Mouse (Mus musculus) hindbrain, embryonic 16.5 days (tissue): Measurements from ENCODE around the gene Jag2. TPM values are rescaled to one million over a fixed set of nuclear protein-coding genes. Genes with fewer than 3 reads are reported as not detected.

Experiments
- ATAC-seq: fragments of 200-750 bp; cut with Nextera tagmentation; 2 replicates; pipeline ENCODE4 v1.8.0; 2017; ENCODE audit warnings: moderate TSS enrichment, moderate library complexity
- H3K27ac ChIP-seq: fragments of 300-500 bp; sonication (generic); 2 replicates; pipeline ENCODE4 v1.5.1; 2014; ENCODE audit warnings: low read depth, mild to moderate bottlenecking, control low read depth, low read length, moderate library complexity
- H3K27me3 ChIP-seq: fragments of 300-500 bp; sonication (generic); replicated peaks from 2 replicates; pipeline ENCODE4 v1.6.1; 2014; ENCODE audit warnings: low read length; ENCODE audit not compliant: control insufficient read depth, insufficient read depth
- H3K36me3 ChIP-seq: fragments of 300-500 bp; sonication (generic); 2 replicates; pipeline ENCODE4 v1.6.1; 2014; ENCODE audit warnings: mild to moderate bottlenecking, low read length, moderate library complexity, mixed read lengths; ENCODE audit not compliant: control insufficient read depth, insufficient read depth
- H3K4me1 ChIP-seq: fragments of 300-500 bp; sonication (generic); 2 replicates; pipeline ENCODE4 v1.6.1; 2014; ENCODE audit warnings: low read depth, low read length; ENCODE audit not compliant: control insufficient read depth, insufficient read depth
- H3K4me2 ChIP-seq: fragments of 300-500 bp; sonication (generic); 2 replicates; pipeline ENCODE4 v1.6.1; 2014; ENCODE audit warnings: mild to moderate bottlenecking, low read length, control low read depth, moderate library complexity
- H3K4me3 ChIP-seq: fragments of 300-500 bp; sonication (generic); 2 replicates; pipeline ENCODE4 v1.5.1; 2014; ENCODE audit warnings: mild to moderate bottlenecking, low read length, control low read depth, moderate library complexity
- H3K9ac ChIP-seq: fragments of 300-500 bp; sonication (generic); 2 replicates; pipeline ENCODE4 v1.6.1; 2014; ENCODE audit warnings: low read depth, mild to moderate bottlenecking, control low read depth, low read length, moderate library complexity
- H3K9me3 ChIP-seq: fragments of 300-500 bp; sonication (generic); 2 replicates; pipeline ENCODE4 v1.6.1; 2014; ENCODE audit warnings: mild to moderate bottlenecking, low read length, moderate library complexity; ENCODE audit not compliant: control insufficient read depth
- WGBS: fragments of 180-500 bp; shearing (Covaris S2); extraction: QIAGEN DNeasy Blood & Tissue Kit; methylation state at CpG from one replicate; pipeline ENCODE4 v1.1.7; 2014; 5-methylcytosine and 5-hydroxymethylcytosine counted together
- polyA plus RNA-seq: library from polyadenylated mRNA; unstranded; fragments of >200 nt; fragmentation: Nextera tagmentation; extraction: Ambion mirVana; gene quantifications from 2 replicates; pipeline ENCODE4 v1.2.1, GENCODE M21; 2015

Jag2 gene
- polyA plus RNA-seq, 1 experiment from 2014 or later: 11.1 TPM

GRCm38 (mm10) chr12:112877073-112877576, 52.5 kb downstream of the Jag2 start:
- Histone ChIP-seq H3K27me3 (peaks cover 55% of the 10 kb centered on the region), H3K9me3 (no peaks in the 10 kb centered on the region), H3K4me1 (peaks cover 22% of the 10 kb centered on the region), H3K4me2 (peak overlapping the region; percentile 66), H3K4me3 (peak overlapping the region; percentile 37), H3K9ac (peak overlapping the region; percentile 39; the same call in 1 of the 2 replicates), H3K27ac (no peak overlapping the region), H3K36me3 (no peaks in the 10 kb centered on the region)
- WGBS: 4% methylated on average over 17 of the region's 17 CpGs
- ATAC-seq: no peak

DNA sequence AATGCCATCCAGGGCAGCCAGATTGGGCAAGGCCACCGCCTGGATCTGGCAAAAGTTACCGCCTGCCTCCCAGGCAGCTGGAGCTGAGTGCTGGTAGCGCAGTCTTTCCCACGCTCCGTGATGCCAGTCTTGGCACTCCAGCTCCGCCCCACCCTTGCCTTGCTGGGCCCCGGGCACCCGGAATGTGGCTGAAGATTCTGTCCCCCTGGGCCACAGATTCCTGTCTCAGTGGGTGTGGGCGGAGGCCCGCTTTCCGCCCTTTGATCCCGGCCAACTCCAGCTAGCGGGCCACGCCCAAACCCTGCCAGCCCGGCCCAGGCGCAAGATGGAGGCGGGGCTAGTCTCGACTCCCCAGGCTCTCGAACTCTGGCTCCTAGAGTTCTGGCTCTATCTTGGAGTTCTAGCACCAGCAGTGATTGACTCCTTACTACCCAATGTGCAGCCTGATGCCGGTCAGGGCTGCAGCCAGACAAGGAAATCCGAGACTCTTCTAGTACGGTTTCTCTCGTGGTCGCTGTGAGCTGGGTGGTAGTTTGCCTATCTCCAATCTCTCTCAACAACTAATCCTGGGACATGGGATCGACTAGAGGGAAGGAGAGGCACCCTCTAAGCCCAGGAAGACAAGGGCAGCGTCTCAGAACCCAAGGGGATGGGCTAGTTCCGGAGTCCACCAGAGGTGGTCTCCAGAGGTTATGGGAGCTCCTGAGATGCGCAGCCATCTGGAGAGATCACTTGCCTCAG, 53.1 kb downstream of the Jag2 start:
- Histone ChIP-seq H3K4me3 (no peak overlapping the region), H3K36me3 (no peaks in the 10 kb centered on the region), H3K9me3 (no peaks in the 10 kb centered on the region), H3K4me1 (peaks cover 22% of the 10 kb centered on the region), H3K9ac (peak overlapping the region; percentile 31), H3K27me3 (peaks cover 55% of the 10 kb centered on the region), H3K27ac (no peak overlapping the region), H3K4me2 (peak overlapping the region; percentile 45)
- WGBS: 4% methylated on average over 28 of the region's 28 CpGs
- ATAC-seq: peak; percentile 10; the same call in 1 of the 2 replicates

DNA sequence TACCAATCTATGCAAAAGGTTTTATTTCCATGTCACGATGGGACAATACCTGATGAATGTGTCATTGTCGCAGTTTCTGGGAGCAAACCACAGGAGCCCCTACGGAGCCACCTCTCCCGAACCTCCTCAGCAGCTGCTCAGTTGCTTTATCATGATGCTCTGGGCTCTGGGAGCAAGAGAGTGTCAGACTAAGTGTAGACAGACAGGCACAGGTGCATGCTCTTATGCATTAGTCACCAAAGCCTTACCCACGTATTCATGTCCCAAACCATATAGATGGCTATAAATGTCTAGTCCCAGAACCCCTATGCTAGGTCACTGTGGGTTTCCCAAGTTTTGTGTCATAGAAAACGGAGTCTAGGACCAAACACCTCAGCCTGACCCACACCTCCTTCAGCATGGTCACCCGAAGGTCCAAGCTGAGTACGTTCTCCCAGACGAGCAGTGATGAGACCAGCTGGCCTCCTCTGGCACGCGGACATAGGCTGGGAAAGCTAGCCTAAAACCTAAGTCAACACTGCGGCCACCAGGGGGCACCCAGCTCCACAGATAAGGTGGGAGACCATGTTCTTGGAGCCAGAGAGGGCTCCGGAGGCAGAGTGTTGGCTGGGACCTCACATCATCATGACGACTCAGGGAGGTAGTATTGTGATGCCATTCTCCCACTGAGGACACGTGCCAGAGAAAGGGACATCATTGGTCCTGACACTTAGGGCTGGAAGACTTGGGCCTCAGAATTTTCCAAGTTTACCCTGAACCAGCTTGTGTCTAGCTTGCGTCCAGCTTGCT, 54.2 kb downstream of the Jag2 start:
- Histone ChIP-seq H3K27ac (no peak overlapping the region), H3K36me3 (no peaks in the 10 kb centered on the region), H3K27me3 (peaks cover 53% of the 10 kb centered on the region), H3K9me3 (no peaks in the 10 kb centered on the region), H3K9ac (no peak overlapping the region), H3K4me1 (peaks cover 22% of the 10 kb centered on the region), H3K4me2 (no peak overlapping the region), H3K4me3 (no peak overlapping the region)
- 25% methylated on average over 16 of the region's 16 CpGs for WGBS
- peak; percentile 71 for ATAC-seq

- no peaks in the 10 kb centered on the region for H3K36me3 ChIP-seq
- H3K4me1 ChIP-seq: peaks cover 28% of the 10 kb centered on the region
- peak overlapping the region; percentile 64 for H3K4me2 ChIP-seq
- peak overlapping the region; percentile 37 for H3K4me3 ChIP-seq
- WGBS: 13% methylated on average over 21 of the region's 22 CpGs
- peak overlapping the region; percentile 41; the same call in 1 of the 2 replicates for H3K9ac ChIP-seq
- H3K9me3 ChIP-seq: no peaks in the 10 kb centered on the region
- H3K27me3 ChIP-seq: peaks cover 53% of the 10 kb centered on the region
- H3K27ac ChIP-seq: no peak overlapping the region
- ATAC-seq: no peak
These were observed 55.4 kb downstream of the Jag2 start for GRCm38 (mm10) chr12:112874199-112874598.

DNA sequence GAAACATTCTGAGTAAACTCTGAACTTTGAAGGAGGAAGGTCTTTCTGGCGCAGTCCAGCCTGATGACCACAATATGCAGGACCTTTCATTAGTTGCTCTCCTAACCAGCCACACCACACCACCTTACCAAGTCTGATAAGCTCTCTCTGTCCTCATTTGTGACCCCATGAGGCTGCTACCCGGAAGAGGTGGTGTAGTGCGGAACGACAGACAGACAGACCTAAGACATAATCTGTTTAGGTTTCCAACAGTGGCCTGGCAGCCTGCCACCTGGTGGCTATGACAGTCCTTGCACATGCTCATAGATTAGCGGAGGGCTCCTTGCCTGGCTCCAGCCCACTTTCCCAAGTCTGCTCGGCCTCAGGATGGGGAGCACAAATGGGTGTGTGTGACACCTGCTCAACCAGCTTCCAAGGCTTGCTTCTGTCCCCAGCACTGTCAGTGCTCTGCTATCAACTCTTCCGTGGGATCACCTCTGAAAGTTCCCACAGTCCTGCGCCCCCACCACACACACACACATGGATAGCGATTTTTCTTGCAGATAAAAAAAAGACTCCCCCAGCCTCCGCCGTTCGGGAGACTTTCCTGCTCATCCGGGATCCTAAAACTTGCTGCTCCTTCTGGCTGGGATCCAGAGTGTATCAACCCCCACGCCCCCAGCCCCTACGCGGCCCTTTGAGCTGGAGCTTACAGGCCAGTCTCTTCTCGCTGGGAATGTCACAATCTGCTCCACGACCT, 56.0 kb downstream of the Jag2 start:
- Histone ChIP-seq H3K4me2 (peak overlapping the region; percentile 64), H3K27ac (no peak overlapping the region), H3K27me3 (peaks cover 48% of the 10 kb centered on the region), H3K4me1 (peaks cover 28% of the 10 kb centered on the region), H3K9ac (peak overlapping the region; percentile 41; the same call in 1 of the 2 replicates), H3K9me3 (no peaks in the 10 kb centered on the region), H3K4me3 (peak overlapping the region; percentile 37), H3K36me3 (no peaks in the 10 kb centered on the region)
- ATAC-seq: 0 out of 2 replicates have a peak, but pooled peaks have one; percentile 7
- 24% methylated on average over 18 of the region's 18 CpGs for WGBS

GRCm38 (mm10) chr12:112872991-112873390, 56.6 kb downstream of the Jag2 start:
- 84% methylated on average over 10 of the region's 10 CpGs for WGBS
- H3K9me3 ChIP-seq: no peaks in the 10 kb centered on the region
- H3K4me1 ChIP-seq: peaks cover 28% of the 10 kb centered on the region
- no peak overlapping the region for H3K4me3 ChIP-seq
- no peak overlapping the region for H3K4me2 ChIP-seq
- no peak for ATAC-seq
- H3K27ac ChIP-seq: no peak overlapping the region
- H3K27me3 ChIP-seq: peaks cover 42% of the 10 kb centered on the region
- no peaks in the 10 kb centered on the region for H3K36me3 ChIP-seq
- no peak overlapping the region for H3K9ac ChIP-seq

DNA sequence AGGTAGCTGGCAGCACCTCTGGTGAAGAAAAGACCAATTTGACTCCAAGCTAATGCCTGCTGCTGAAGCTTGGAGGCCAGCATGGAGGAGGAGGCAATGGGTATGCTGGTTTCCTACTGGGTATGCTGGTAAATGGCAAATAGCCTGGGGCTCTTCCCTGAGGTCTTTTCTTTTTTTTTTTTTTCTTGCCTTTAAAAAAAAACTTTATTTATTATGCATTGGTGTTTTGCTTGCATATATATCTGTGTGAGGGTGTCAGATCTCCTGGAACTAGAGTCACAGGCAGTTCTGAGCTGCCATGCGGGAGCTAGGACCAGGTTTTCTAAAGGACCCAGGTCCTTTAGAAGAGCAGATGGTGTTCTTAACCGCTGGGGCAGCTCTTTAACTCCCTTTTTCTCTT, 58.3 kb downstream of the Jag2 start:
- Histone ChIP-seq H3K9me3 (no peaks in the 10 kb centered on the region), H3K4me1 (peaks cover 14% of the 10 kb centered on the region), H3K27me3 (peaks cover 25% of the 10 kb centered on the region), H3K4me3 (no peak overlapping the region), H3K9ac (no peak overlapping the region), H3K27ac (no peak overlapping the region), H3K36me3 (no peaks in the 10 kb centered on the region), H3K4me2 (no peak overlapping the region)
- WGBS: 83% methylated on average over 2 of the region's 2 CpGs
- ATAC-seq: no peak

DNA sequence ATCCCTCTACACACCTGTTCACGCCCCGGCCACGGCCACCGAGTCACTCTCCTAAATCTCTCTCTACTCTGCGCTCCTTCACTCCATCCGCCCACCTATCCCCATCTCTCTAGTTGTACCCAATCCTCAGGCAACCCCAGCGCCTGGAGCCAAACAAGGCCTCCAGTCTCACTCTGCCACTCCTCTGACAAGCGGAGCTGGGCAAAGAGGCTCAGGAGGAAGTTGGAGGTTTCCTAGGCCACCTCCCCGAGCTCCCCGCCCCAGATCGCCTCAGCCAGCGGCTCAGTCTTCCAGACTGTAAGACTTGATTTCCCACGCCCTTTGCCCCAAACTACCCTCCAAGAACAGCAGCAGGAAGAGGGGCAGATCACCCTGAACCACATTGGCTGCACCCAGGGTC, 58.8 kb downstream of the Jag2 start:
- Histone ChIP-seq H3K9me3 (no peaks in the 10 kb centered on the region), H3K9ac (no peak overlapping the region), H3K27ac (no peak overlapping the region), H3K4me3 (no peak overlapping the region), H3K36me3 (no peaks in the 10 kb centered on the region), H3K4me2 (no peak overlapping the region), H3K27me3 (peaks cover 20% of the 10 kb centered on the region), H3K4me1 (peaks cover 11% of the 10 kb centered on the region)
- ATAC-seq: no peak
- WGBS: 62% methylated on average over 13 of the region's 13 CpGs
